Mouse (Mus musculus) spleen, adult 18-20 months (tissue): ENCODE results near the gene Zc3hc1.

ENCODE experiments used
- DNase-seq, 2 experiments: peaks; one replicate each; pipeline ENCODE4 v3.0.0; 2022; ENCODE audit warnings: mixed read lengths in 2 of 2

Gene Zc3hc1

GRCm38 (mm10) chr6:30372627-30373369, 18.0 kb downstream of the Zc3hc1 start:
- DNase-seq, result no peak

DNA sequence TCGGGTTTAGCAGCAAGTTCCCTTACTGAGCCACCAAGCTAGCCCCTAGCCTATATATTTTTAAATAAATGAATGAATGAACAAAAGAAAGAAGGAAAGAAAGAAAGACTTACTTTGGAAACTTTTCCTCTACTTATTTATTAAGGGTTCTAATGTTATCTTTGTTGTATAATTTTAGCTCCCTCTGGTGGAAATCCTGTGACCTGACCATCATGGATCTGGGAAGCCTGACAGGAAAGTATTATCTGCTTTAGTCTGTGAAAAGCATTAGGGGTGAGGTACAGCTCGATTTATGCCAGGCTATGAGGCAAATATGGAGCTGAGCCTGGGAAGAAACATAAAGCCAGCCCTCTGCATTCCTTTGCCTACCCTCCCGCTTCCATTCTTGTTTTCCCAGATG, 21.5 kb downstream of the Zc3hc1 start:
- no peak for DNase-seq

- DNase-seq, result no peak
These were observed 27.0 kb downstream of the Zc3hc1 start for GRCm38 (mm10) chr6:30363808-30364207.

DNA sequence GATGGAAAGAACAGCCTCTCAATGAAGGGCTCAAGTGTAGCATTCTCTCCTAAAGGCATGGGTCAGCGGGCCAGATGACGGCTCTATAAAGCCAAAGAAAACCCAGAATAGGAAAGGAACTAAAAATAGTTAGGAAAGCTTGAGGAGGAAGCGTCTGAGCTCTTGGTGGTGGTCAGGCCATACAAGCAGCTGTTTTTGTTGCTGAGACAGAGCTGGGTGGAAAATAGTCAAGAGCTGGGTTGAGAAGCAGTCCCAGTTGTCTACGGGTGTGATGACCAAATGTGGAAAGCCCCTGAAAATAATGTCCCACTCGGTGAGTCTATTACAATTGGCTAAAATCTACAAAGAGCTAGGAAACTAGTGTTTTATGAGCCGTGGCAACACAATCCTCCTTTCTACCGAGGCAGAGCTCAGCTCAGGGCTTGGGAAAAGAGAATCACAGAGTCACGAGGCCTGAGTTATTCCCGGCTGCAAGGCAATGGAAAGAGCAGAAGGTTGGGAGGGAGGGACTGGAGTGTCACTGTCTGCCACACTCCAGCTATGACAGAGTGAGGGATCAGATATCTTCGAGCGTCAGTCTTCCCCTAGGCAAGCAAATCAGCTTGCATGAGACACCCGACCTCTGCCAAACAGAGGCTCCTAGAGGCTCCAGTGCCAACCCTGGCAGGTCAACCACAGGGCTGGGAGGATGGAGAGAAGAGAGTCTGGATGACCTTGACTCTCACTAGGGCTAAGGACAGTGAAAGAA, 30.9 kb downstream of the Zc3hc1 start:
- no peak for DNase-seq

DNA sequence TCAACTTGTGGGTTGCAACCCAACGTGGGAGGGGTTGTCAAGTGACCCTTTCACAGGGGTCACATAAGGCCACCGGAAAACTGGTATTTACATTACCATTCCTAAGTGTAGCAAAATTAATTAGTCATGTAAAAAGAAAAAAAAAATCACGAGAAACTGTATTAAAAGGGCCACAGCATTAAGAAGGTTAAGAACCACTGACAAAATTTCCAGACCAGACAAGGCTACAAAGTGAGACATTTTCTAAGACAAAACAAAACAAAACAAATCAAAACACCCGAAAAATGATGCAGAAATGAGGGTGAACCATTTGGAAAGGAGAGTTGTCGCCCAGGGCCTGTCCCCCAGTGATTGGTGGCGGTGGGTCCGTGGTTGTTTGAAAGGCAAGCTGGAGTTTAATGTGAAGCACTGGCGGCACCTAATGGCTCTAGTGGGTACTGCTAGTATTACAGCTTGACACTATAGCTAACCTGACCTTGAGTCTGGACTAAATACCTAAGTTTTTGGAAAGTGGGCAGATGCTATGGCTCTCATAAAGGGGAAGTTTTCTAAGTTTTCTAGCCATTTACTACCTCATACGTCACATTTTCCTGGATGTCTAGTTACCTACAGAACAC, 33.2 kb downstream of the Zc3hc1 start:
- peak; percentile 53 to 84 for DNase-seq

- DNase-seq, result no peak
These were observed 34.1 kb downstream of the Zc3hc1 start for GRCm38 (mm10) chr6:30356680-30357079.

- DNase-seq, result no peak
These were observed 34.7 kb downstream of the Zc3hc1 start for GRCm38 (mm10) chr6:30356161-30356560.

GRCm38 (mm10) chr6:30355701-30356100, 35.1 kb downstream of the Zc3hc1 start:
- no peak for DNase-seq

DNA sequence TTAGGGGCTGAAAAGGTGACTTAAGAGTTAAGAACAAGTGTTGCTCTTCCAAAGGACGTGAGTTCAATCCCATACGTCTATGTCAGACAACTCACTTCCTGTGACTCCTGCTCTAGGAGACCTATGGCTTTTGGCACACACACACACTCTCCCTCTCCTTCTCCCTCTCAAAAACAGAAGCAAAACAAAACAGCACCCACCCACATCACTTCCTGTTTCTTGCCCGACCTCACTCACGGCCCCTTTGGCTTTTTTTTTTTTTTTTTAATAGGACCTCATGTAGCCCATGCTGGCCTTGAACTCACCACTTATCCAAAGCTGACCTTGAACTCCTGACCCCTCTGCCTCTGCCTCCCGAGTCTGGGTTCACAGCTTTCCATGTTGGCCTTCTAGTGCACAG, 36.1 kb downstream of the Zc3hc1 start:
- DNase-seq, result no peak

- DNase-seq, result no peak
These were observed 37.2 kb downstream of the Zc3hc1 start for GRCm38 (mm10) chr6:30353661-30354060.

GRCm38 (mm10) chr6:30352762-30353161, 38.1 kb downstream of the Zc3hc1 start:
- DNase-seq, result no peak

GRCm38 (mm10) chr6:30351290-30351689, 39.5 kb downstream of the Zc3hc1 start:
- DNase-seq, result no peak

GRCm38 (mm10) chr6:30347288-30347801, 43.5 kb downstream of the Zc3hc1 start:
- DNase-seq, result no peak

DNA sequence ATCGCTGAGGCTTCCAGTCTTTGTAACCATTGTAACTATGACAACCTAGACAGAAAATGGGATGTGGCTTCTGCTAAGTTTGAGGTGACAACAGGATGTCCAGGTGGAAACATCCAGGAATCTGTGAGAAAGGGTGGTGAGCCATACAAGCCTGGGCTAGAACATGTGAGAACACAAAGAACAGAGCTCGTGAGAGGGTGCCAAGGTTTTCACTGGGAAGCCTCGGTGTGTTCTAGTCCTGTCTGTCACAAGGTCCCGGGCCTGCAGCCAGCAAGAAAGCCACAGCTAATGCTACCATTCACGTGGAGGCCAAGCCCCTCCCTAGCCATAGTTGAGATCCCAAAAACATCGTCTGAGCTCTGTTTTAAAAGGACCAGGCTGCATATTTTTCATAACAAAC, 44.1 kb downstream of the Zc3hc1 start:
- DNase-seq, result no peak

DNA sequence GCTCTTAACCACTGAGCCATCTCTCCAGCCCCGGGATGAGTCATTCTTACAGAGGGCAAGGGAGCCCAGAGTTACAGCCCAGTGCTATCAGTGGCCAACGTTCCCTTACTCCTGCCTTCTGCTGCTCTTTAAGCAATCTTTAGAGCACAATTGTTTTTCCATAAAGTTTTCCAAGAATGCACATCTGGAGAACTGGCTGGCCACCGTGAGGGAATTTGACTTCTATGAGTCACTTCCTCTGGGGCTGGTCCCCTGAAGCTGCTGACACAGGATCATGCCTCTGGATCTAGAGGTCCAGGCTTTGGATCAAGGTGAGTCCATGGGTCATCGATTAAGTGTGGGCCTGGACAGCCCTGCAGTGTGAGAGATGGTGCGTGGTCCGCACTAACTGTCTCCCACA, 46.8 kb downstream of the Zc3hc1 start:
- DNase-seq, result no peak

DNA sequence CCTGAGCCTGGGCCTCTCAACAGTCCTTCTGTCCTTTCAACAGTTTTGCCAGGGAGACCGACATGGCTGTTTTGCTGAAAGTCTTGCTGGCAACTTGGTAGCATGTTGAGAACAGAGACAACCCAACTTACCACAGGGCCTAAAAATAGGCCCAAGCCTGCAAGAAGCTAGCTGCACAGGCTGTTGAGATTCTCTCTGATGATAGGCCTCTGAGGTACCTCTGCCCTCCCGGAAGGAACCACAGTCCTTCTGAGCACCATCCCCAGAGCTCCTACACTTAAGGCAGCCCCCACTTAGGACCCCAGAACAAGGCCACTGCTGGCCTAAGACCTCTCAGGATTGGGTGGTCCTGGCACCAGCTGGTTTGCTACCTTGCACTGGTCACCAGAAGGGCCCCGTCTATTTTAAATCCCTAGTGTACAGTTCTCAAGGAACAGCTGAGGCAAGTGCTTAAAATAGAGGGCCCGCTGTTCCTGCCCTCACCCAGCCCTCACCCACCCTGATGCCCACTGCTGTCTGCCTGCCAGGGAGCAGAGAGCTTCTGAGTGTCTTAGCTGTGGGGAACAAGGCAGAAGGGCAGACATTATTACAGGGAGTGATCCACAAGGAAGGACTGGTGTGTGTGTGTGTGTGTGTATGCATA, 50.5 kb downstream of the Zc3hc1 start:
- no peak for DNase-seq

DNA sequence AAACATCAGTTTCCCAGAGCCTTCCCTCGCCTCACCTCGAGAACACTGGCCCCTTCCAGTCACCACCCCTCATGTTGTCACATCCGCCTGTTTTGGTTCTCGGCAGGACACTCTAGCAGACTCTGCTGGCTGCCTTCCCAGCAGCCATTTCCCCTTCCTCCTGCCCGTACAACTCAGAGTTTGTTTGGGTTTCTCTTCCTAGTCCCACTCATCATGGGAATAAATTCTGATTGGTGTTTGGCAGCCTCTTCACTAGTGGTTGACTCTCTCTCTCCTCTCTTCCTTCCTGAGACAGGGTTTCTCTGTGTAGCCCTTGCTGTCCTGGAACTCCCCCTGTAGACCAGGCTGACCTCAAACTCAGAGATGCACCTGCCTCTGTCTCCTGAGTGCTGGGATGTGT, 53.9 kb downstream of the Zc3hc1 start:
- DNase-seq, result peak; percentile 48 to 49

GRCm38 (mm10) chr6:30332262-30332661, 58.6 kb downstream of the Zc3hc1 start:
- DNase-seq, result no peak

GRCm38 (mm10) chr6:30330706-30331105, 60.1 kb downstream of the Zc3hc1 start:
- DNase-seq, result no peak

- no peak for DNase-seq
These were observed 64.8 kb downstream of the Zc3hc1 start for GRCm38 (mm10) chr6:30325932-30326501.

DNA sequence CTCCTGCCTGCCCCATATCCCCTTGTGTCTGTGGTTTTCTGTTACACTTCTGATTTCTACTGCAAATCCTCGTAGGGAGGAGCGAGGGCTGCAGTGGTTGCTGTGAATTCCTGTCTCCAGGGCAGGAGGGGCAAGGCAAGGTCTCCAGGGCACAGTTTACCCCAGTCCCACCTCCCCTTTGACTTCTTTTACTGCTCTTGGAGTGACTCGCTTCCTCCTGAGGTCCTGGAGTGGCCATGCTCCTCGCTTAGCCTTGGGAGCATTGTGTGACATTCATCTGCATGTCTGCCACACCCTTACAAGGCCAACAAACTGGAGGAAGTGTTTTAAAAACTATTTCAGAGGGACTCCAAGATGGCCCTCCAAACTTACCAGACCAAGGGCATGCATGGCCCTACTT, 69.8 kb downstream of the Zc3hc1 start:
- no peak for DNase-seq

DNA sequence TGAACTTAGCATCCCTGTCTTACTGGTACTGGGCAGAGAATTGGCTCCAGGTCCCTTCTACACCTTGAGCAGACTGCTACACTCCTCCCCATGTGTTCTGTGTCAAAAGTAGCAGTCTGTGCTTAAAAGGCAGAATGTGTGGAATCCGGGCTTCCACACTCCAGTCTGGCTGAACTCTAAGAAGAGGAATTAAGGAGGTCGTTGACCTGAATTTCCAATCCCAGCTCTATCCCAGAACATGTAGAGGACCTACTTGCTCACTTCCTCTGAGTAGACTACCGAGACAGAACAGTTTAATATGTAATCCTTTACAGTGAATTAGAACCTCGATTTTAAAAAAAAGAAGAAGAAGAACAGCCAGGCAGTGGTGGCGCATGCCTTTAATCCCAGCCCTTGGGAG, 71.6 kb downstream of the Zc3hc1 start:
- no peak for DNase-seq
